Mouse (Mus musculus) liver, postnatal 0 days (tissue): ENCODE data around the gene Abcb8. TPM values are rescaled to one million over a fixed set of nuclear protein-coding genes. Genes with fewer than 3 reads are reported as not detected.
"Not testable (repeated sequence)": the region's sequence is repeated elsewhere in the genome, so short reads cannot be mapped to it uniquely, and the experiment has no call there.

Experiments used
- ATAC-seq: fragments of 200-750 bp; cut with Nextera tagmentation; 2 replicates; pipeline ENCODE4 v1.8.0; 2017; ENCODE audit warnings: mild to moderate bottlenecking, moderate library complexity
- DNase-seq: peaks from one replicate; pipeline ENCODE4 v3.0.0-alpha.2; 2016
- H3K27ac ChIP-seq: fragments of 300-500 bp; sonication (generic); 2 replicates; pipeline ENCODE4 v1.5.1; 2014; ENCODE audit warnings: antibody characterized with exemption, moderate library complexity, mild to moderate bottlenecking, low read depth
- H3K27me3 ChIP-seq: fragments of 300-500 bp; sonication (generic); 2 replicates; pipeline ENCODE4 v1.6.1; 2014; ENCODE audit warnings: low read length, control low read depth, mixed read lengths; ENCODE audit not compliant: insufficient read depth
- H3K36me3 ChIP-seq: fragments of 300-500 bp; sonication (generic); replicated peaks from 2 replicates; pipeline ENCODE4 v1.6.1; 2014; ENCODE audit warnings: mild to moderate bottlenecking, control low read depth, low read length, moderate library complexity, mixed read lengths; ENCODE audit not compliant: insufficient read depth
- H3K4me1 ChIP-seq: fragments of 300-500 bp; sonication (generic); 2 replicates; pipeline ENCODE4 v1.6.1; 2014; ENCODE audit warnings: antibody characterized with exemption, mild to moderate bottlenecking, control low read depth; ENCODE audit not compliant: insufficient read depth
- H3K4me2 ChIP-seq: fragments of 300-500 bp; sonication (generic); 2 replicates; pipeline ENCODE4 v1.6.1; 2014; ENCODE audit warnings: low read depth, mild to moderate bottlenecking, low read length, moderate library complexity, mixed read lengths
- H3K4me3 ChIP-seq: fragments of 300-500 bp; sonication (generic); 2 replicates; pipeline ENCODE4 v1.5.1; 2014; ENCODE audit warnings: low read depth, low read length
- H3K9ac ChIP-seq: fragments of 300-500 bp; sonication (generic); replicated peaks from 2 replicates; pipeline ENCODE4 v1.6.1; 2014; ENCODE audit warnings: mild to moderate bottlenecking, moderate library complexity
- H3K9me3 ChIP-seq: fragments of 300-500 bp; sonication (generic); 2 replicates; pipeline ENCODE4 v1.6.1; 2016; ENCODE audit warnings: mild to moderate bottlenecking, control low read depth, low read length, mixed read lengths
- CTCF ChIP-seq: sonication (generic); IDR thresholded peaks from 2 replicates; pipeline ENCODE4 v1.5.1; 2016; ENCODE audit warnings: antibody characterized with exemption, low read depth
- EP300 ChIP-seq: IDR thresholded peaks from 2 replicates; pipeline ENCODE4 v1.6.1; 2016; ENCODE audit warnings: antibody characterized with exemption, low read depth, mild to moderate bottlenecking
- WGBS: fragments of 180-500 bp; shearing (Covaris S2); extraction: QIAGEN DNeasy Blood & Tissue Kit; methylation state at CpG from one replicate; pipeline ENCODE4 v1.1.7; 2014; ENCODE audit not compliant: insufficient replicate concordance; 5-methylcytosine and 5-hydroxymethylcytosine counted together
- polyA plus RNA-seq: library from polyadenylated mRNA; unstranded; fragments of >200 nt; fragmentation: Nextera tagmentation; extraction: Ambion mirVana; gene quantifications from 2 replicates; pipeline ENCODE4 v1.2.1, GENCODE M21; 2015

The Abcb8 gene
- polyA plus RNA-seq, 1 experiment from 2014 or later, result 22.3 TPM

DNA sequence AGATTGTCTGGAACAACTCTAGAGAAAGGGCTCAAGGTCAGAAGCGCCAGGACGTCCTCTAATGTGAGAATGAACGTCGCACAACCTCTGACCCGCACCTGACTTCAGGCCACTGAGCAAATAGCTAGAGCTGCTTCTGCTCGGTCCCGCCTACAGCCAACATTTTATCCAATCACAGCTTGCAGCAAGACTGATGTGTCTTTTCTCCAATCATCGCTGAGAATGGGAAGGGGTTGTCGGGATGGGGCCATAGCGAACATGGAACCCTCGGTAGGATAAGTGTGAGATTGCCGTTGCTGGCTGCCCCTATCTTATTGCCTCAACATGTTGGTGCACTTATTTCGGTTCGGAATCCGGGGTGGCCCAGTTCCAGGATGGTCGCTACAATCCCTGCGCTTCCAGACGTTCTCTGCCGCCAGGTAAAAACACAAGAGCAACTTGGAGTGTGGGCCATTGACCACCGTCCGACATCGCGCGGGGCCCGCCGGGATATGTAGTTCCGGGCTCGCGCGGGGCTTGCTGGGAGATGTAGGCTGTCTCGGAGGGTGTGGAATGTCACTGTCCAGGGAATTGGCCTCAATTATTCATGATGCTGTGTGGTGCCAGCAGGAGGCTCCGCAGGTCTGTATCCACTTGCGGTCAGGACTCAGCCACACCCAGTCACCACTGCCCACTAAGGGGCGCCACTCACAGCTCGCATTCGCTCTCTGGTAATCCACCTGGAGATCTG lies 867 bp downstream of the Abcb8 start:
- Histone ChIP-seq H3K4me1 (peaks cover 28% of the 10 kb centered on the region), H3K4me3 (peak overlapping the region; percentile 64), H3K9ac (peak overlapping the region; percentile 63), H3K36me3 (no peaks in the 10 kb centered on the region; the same call in 1 of the 2 replicates), H3K4me2 (peak overlapping the region; percentile 75), H3K27me3 (no peaks in the 10 kb centered on the region), H3K9me3 (no peaks in the 10 kb centered on the region), H3K27ac (peak overlapping the region; percentile 92)
- DNase-seq, result peak; percentile 93
- peak; percentile 94 for ATAC-seq
- WGBS, result 1% methylated on average over 36 of the region's 36 CpGs
- TF ChIP-seq CTCF, result peak; percentile 84
- no peak for TF ChIP-seq EP300

GRCm38 (mm10) chr5:24396254-24396653 lies 2.8 kb downstream of the Abcb8 start:
- H3K9ac ChIP-seq, H3K27ac ChIP-seq, H3K9me3 ChIP-seq, ATAC-seq, H3K4me2 ChIP-seq, H3K27me3 ChIP-seq, H3K36me3 ChIP-seq, H3K4me3 ChIP-seq, DNase-seq: not testable (repeated sequence)
- peaks cover 21% of the 10 kb centered on the region for H3K4me1 ChIP-seq
- 84% methylated on average over 6 of the region's 6 CpGs for WGBS
- peak; percentile 34 for TF ChIP-seq CTCF

DNA sequence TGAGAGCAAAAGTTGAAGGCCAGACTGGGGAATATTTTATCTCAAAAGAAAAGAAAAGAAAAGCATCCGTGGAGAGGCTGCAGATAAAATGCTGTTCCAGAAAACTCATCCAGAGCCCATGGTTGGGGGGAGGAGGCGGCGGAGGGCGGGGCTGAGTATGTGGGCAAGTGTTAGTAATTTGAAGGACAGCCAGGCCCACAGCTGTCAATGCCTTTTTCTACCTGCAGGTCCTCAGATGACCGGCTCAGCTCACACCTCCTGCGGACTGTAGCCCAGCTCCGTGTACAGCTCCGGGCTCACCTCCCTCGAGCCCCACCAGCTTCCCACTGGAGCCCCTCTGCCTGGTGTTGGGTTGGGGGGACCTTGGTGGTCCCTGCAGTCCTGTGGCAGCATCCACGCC lies 6.2 kb downstream of the Abcb8 start:
- H3K4me2 ChIP-seq, result no peak overlapping the region
- DNase-seq (no peak), ATAC-seq (no peak)
- 0 out of 2 replicates have a peak, but pooled peaks cover 5% of the 10 kb centered on the region for H3K4me1 ChIP-seq
- H3K4me3 ChIP-seq, result no peak overlapping the region
- H3K9me3 ChIP-seq, result no peaks in the 10 kb centered on the region
- no peak overlapping the region for H3K9ac ChIP-seq
- H3K27ac ChIP-seq, result no peak overlapping the region
- TF ChIP-seq EP300 (no peak), CTCF (no peak)
- WGBS, result 89% methylated on average over 10 of the region's 10 CpGs
- no peaks in the 10 kb centered on the region for H3K27me3 ChIP-seq
- peaks cover 12% of the 10 kb centered on the region; the same call in 1 of the 2 replicates for H3K36me3 ChIP-seq

DNA sequence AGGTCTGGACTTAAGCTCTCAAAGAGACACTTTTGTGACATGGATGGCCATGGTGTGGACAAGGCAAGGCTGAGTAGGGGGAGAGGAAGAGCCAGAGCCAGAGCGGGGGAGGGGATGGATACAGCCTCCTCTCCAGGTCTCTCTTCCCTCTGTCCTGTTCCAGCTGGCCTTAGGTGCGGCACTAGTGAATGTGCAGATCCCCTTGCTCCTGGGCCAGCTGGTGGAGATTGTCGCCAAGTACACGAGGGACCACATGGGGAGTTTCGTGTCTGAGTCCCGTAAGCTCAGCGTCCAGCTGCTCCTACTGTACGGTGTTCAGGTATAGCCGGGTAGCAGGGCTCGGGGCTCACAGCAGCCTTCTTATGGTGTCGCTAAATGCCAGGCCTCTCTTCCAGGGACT lies 6.9 kb downstream of the Abcb8 start:
- DNase-seq (no peak), ATAC-seq (no peak)
- 90% methylated on average over 11 of the region's 11 CpGs for WGBS
- peaks cover 12% of the 10 kb centered on the region; the same call in 1 of the 2 replicates for H3K36me3 ChIP-seq
- no peak overlapping the region for H3K4me3 ChIP-seq
- H3K9me3 ChIP-seq, result no peaks in the 10 kb centered on the region
- TF ChIP-seq CTCF, result no peak
- no peak for TF ChIP-seq EP300
- no peaks in the 10 kb centered on the region for H3K27me3 ChIP-seq
- no peak overlapping the region for H3K9ac ChIP-seq
- no peak overlapping the region for H3K27ac ChIP-seq
- no peak overlapping the region for H3K4me2 ChIP-seq
- 0 out of 2 replicates have a peak, but pooled peaks cover under 1% of the 10 kb centered on the region for H3K4me1 ChIP-seq

DNA sequence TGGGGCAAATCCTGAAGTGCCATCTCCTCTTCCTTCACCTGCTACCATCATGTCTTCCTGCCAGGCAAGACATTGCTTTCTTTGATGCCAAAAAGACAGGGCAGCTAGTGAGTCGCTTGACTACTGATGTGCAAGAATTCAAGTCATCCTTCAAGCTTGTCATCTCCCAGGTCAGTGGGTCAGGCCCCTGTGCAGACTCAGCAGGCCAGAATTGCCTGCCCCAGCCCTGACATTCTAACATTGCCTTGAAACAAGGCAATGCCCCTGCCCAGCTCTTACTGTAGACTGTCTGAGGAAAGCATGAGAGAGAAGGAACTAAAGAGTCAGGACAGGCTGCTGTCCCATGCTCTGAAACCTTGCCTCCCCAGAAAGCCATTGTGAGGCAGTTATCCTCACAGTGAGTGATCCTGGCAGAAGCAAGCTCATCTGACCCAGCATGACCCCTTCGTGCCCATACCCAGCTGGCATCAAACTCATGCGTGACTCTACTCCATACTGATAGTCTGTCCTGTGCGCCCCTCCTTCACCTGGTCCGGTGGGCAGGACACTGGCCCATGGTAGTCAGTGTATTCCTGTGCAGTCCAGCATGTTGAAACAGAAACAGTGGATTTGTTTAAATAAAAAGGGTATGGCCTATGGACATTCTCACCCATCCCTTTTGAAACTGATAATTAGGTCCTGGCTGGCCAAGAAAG lies 7.6 kb downstream of the Abcb8 start:
- 84% methylated on average over 5 of the region's 5 CpGs for WGBS
- no peak for TF ChIP-seq CTCF
- no peak for TF ChIP-seq EP300
- no peaks in the 10 kb centered on the region for H3K27me3 ChIP-seq
- no peak for ATAC-seq
- H3K36me3 ChIP-seq, result peaks cover 12% of the 10 kb centered on the region; the same call in 1 of the 2 replicates
- no peaks in the 10 kb centered on the region for H3K4me1 ChIP-seq
- H3K9ac ChIP-seq, result no peak overlapping the region
- DNase-seq, result no peak
- H3K9me3 ChIP-seq, result no peaks in the 10 kb centered on the region
- H3K4me2 ChIP-seq, result no peak overlapping the region
- no peak overlapping the region for H3K4me3 ChIP-seq
- no peak overlapping the region for H3K27ac ChIP-seq

GRCm38 (mm10) chr5:24401969-24402368 lies 8.5 kb downstream of the Abcb8 start:
- no peaks in the 10 kb centered on the region for H3K4me1 ChIP-seq
- no peaks in the 10 kb centered on the region for H3K9me3 ChIP-seq
- WGBS, result 83% methylated on average over 9 of the region's 9 CpGs
- no peak for DNase-seq
- ATAC-seq, result no peak
- TF ChIP-seq CTCF, result no peak
- no peak for TF ChIP-seq EP300
- H3K27ac ChIP-seq, result no peak overlapping the region
- H3K36me3 ChIP-seq, result peaks cover 13% of the 10 kb centered on the region
- H3K27me3 ChIP-seq, result no peaks in the 10 kb centered on the region
- no peak overlapping the region for H3K4me2 ChIP-seq
- H3K4me3 ChIP-seq, result no peak overlapping the region
- no peak overlapping the region for H3K9ac ChIP-seq
